Mouse (Mus musculus): ENCODE results near the gene St6galnac1. TPM values are rescaled to one million over a fixed set of nuclear protein-coding genes. Genes with fewer than 3 reads are reported as not detected.

Gene St6galnac1
- polyA plus RNA-seq (2021; fragmentation: Nextera tagmentation), result not detected in 2 replicates
- long read RNA-seq, experiment 1, result 0 reads
- long read RNA-seq, experiment 2, result 0 reads

GRCm38 (mm10) chr11:116775407-116775806 is at the start of gene St6galnac1:
Gene St6galnac1 (minus strand): TSS chr11:116775507.

Other genes starting within 250 kb of the St6galnac1 start
- 4.8 and 4.9 TPM in 2 replicates for gene Sphk1, start 244.6 kb downstream of the St6galnac1 start, polyA plus RNA-seq (2021; fragmentation: Nextera tagmentation)
- gene Ube2o, start 194.1 kb downstream of the St6galnac1 start, polyA plus RNA-seq (2021; fragmentation: Nextera tagmentation), result 16.7 and 25.2 TPM in 2 replicates
- 0.10 and 0.18 TPM in 2 replicates for gene Aanat, start 189.1 kb downstream of the St6galnac1 start, polyA plus RNA-seq (2021; fragmentation: Nextera tagmentation)
- 0.18 and 0.51 TPM in 2 replicates for gene Rhbdf2, start 148.5 kb downstream of the St6galnac1 start, polyA plus RNA-seq (2021; fragmentation: Nextera tagmentation)
- 13.9 and 15.9 TPM in 2 replicates for gene Prcd, start 122.0 kb downstream of the St6galnac1 start, polyA plus RNA-seq (2021; fragmentation: Nextera tagmentation)
- 31.5 and 55.9 TPM in 2 replicates for gene Cygb, start 121.2 kb downstream of the St6galnac1 start, polyA plus RNA-seq (2021; fragmentation: Nextera tagmentation)
- gene Mxra7, start 52.5 kb upstream of the St6galnac1 start, polyA plus RNA-seq (2021; fragmentation: Nextera tagmentation), result 2.4 and 34.7 TPM in 2 replicates
- 61.7 and 75.9 TPM in 2 replicates for gene Mettl23, start 67.8 kb upstream of the St6galnac1 start, polyA plus RNA-seq (2021; fragmentation: Nextera tagmentation)
- gene Jmjd6, start 67.9 kb upstream of the St6galnac1 start, polyA plus RNA-seq (2021; fragmentation: Nextera tagmentation), result 21.5 and 24.0 TPM in 2 replicates
- 25.1 and 28.7 TPM in 2 replicates for gene Mfsd11, start 76.9 kb upstream of the St6galnac1 start, polyA plus RNA-seq (2021; fragmentation: Nextera tagmentation)
- gene Srsf2, start 77.6 kb upstream of the St6galnac1 start, polyA plus RNA-seq (2021; fragmentation: Nextera tagmentation), result 99.8 and 152 TPM in 2 replicates
- gene Mgat5b, start 143.4 kb upstream of the St6galnac1 start, polyA plus RNA-seq (2021; fragmentation: Nextera tagmentation), result 14.3 and 16.4 TPM in 2 replicates

All from left cerebral cortex, adult 6 months (tissue).